Mouse (Mus musculus): ENCODE results near the gene Washc3. TPM values are rescaled to one million over a fixed set of nuclear protein-coding genes. Genes with fewer than 3 reads are reported as not detected.

Gene Washc3
- polyA plus RNA-seq (2012; ENCODE audit: insufficient read depth, insufficient read length, missing spikeins): 67.1 and 88.3 TPM in 2 replicates

DNA sequence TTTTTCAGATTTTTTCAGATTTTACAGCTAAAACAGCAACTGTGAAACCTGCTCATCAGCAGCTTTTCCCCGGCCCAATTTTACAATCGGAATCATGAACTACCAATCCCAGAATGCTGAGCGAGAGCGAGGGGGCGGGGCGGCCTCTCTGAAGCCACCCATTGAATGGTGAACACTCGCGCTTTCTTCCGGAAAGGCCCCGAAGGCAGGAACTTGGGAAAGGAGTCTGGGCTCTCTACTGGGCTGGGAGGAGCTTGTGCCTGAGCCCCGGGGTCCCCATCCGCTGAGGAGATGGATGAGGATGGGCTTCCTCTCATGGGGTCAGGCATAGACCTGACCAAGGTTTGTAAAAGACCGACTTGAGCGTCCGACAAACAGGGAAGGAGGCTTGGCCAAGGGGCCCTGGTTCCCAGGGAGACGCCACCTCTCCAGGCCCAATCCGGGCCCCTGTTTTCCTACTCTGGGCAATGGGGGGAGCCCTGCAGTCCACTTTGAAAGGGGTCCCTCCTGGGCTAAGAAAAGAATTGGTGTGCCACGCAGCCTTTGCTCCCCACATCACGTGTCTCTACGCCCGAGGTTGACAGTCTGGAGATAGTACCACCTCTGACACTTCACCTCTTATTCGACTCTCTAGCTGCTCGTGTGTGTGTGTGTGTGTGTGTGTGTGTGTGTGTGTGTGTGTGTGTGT, at the start of gene Washc3:
TSS of gene Washc3 (plus strand) at position 143 of the 688 bp plus-strand sequence.
- peaks cover 2% of the 10 kb centered on the region; the same call in 1 of the 2 replicates for H3K4me1 ChIP-seq (ENCODE audit: control insufficient read depth, insufficient read depth, insufficient read length, low read length)
- peak within 1 kb of the TSS; percentile 95 for H3K4me3 ChIP-seq (ENCODE audit: insufficient read depth, low read depth, low read length)
- peak within 1 kb of the TSS; percentile 67 for H3K27ac ChIP-seq (replicated peaks; ENCODE audit: low read depth, low read length)

DNA sequence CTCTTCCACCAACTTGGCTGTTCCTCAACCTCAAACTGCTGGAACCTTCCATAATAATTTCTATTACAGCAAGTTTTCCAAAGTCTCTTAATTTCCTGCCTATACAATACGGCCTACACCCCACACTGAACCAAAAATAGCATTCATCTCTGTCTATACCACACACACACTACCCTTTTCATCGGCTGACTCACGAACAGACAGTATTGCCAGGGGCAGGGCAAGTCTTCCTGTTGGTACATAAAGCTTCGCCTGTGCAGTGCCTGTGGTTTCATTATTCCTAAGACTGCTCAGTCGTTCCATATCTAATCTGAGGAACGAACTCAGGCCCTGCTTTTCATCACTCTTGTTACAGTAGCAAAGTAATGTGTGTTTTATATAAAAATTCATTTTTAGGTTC, 49.2 kb upstream of the Washc3 start:
- H3K4me1 ChIP-seq (ENCODE audit: control insufficient read depth, insufficient read depth, insufficient read length, low read length): no peaks in the 10 kb centered on the region
- no peak overlapping the region for H3K4me3 ChIP-seq (ENCODE audit: insufficient read depth, low read depth, low read length)
- H3K27ac ChIP-seq (replicated peaks; ENCODE audit: low read depth, low read length): no peak overlapping the region

DNA sequence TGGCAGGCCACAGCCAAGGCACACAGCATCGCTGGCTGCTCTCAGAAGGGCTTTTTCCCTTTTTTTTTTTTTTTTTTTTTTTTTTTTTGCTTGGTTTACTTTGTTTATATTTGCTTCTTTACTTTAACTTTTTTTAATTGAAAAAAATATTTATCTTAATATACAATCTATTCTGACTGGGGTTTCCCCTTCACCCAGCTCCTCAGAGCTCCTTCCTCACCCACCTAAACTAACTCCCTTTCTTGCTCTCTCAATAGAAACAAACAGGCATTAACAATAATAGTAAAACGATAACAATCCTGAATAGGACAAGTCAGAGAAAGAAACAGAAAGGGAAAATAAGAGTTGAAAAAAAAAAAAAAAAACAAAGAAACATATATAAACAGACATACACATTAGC, 38.8 kb upstream of the Washc3 start:
- no peaks in the 10 kb centered on the region for H3K4me1 ChIP-seq (ENCODE audit: control insufficient read depth, insufficient read depth, insufficient read length, low read length)
- no peak overlapping the region for H3K27ac ChIP-seq (replicated peaks; ENCODE audit: low read depth, low read length)
- H3K4me3 ChIP-seq (ENCODE audit: insufficient read depth, low read depth, low read length): no peak overlapping the region

DNA sequence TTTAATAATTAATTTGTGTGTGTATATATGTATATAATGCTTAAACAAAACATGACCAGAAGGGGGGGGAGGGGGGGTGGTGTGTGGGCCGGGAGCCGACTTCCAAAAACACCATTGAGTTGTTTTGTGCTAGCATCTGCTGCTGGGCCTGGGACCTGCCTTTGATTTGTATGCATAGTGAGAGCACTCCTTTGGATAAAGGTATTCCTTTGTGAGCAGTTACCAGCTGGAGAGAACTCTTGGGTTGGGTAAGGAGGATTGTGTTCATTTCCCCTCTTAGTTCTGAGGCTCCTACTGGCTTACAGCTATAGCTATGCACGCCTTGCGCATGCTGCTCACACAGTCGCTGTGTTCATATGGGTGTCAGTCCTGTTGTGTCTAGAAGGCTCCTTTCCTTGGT, 38.2 kb upstream of the Washc3 start:
- no peaks in the 10 kb centered on the region for H3K4me1 ChIP-seq (ENCODE audit: control insufficient read depth, insufficient read depth, insufficient read length, low read length)
- no peak overlapping the region for H3K27ac ChIP-seq (replicated peaks; ENCODE audit: low read depth, low read length)
- no peak overlapping the region for H3K4me3 ChIP-seq (ENCODE audit: insufficient read depth, low read depth, low read length)

DNA sequence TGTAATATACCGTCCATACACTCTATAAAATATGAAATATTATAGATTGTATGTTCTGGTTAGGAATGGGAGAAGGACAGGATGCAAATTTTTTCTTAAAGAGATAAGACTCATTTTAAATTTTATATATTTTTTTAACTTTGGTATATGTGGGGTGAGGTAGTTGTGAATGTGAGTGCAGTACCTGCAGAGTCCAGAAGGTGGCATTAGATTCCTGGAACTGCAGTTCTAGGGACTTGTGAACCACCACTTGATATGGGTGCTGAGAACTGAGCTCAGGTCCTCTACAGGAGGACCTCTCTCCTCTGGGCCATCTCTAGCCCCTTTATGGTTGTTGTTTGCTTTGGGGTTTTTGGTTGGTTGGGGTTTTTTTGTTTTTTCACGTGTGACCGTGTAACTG, 34.7 kb upstream of the Washc3 start:
- Histone ChIP-seq H3K4me3 (ENCODE audit: insufficient read depth, low read depth, low read length) (no peak overlapping the region), H3K27ac (replicated peaks; ENCODE audit: low read depth, low read length) (no peak overlapping the region), H3K4me1 (ENCODE audit: control insufficient read depth, insufficient read depth, insufficient read length, low read length) (no peaks in the 10 kb centered on the region)

DNA sequence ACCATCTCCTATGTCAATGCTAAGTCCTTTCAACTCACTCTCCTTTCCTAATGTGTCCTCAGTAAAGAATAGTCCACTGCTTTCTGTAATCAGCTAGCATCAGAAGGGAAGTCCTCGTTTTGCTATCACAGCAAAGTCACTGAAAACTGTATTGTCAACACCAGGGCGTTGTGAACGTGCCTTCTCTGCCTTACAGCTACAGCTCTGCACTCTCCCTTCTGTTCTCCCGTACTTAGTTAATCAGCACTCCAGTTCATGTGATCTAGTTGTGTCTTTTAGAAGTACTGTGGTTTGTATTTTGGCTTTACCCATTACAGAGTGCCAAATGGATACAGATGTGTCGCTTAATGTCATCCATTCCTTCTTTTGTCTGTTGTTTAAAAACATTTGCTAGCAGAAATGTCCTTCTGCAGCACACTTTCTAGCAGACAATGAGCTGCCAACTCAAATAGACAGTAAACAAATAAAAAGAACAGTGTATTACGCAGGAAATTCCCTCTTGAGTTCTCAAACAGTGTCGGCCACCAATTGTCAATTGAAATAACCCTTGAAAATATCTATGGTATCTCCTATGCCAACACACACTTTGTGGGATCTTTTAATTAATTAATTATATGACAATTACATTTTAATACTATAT, 33.3 kb upstream of the Washc3 start:
- no peak overlapping the region for H3K4me3 ChIP-seq (ENCODE audit: insufficient read depth, low read depth, low read length)
- H3K27ac ChIP-seq (replicated peaks; ENCODE audit: low read depth, low read length): no peak overlapping the region
- H3K4me1 ChIP-seq (ENCODE audit: control insufficient read depth, insufficient read depth, insufficient read length, low read length): no peaks in the 10 kb centered on the region

DNA sequence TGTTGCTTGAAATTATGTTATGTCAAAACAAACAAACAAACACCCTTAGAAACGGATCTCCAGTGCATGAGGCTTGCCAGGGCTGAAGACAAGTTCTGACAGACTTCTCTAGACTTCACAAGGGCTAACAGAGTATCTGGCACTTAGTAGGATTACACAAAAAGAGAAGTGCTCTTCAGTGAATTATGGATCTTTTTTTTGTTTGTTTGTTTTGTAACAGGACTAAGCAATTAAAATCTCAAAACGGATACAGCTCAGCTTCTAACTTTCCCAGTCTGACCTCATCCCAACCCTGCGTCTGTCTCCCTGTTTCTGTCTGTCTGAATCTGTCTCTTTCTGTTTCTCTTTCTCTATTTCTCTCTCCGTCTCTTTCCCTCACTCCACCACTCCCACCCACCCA, 352 bp upstream of the Washc3 start:
- Histone ChIP-seq H3K4me3 (ENCODE audit: insufficient read depth, low read depth, low read length) (no peak overlapping the region), H3K4me1 (ENCODE audit: control insufficient read depth, insufficient read depth, insufficient read length, low read length) (peaks cover 2% of the 10 kb centered on the region; the same call in 1 of the 2 replicates), H3K27ac (replicated peaks; ENCODE audit: low read depth, low read length) (no peak overlapping the region)

DNA sequence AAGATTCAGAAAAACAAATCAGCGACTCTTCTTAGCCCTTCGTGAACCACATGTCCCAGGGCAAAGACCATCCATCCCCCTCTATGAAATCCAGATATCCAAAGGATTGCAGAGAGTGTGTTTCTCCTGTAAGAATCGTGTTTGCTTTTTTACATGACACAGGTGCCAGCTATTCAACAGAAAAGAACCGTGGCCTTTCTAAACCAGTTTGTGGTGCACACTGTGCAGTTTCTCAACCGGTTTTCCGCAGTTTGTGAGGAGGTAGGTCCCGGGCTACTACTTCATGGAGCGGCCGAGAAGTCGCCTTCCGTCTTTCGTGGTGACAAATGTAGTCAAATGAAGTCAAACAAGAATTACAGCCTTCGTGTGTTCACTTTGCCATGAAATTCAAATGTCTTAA, 757 bp downstream of the Washc3 start:
- Histone ChIP-seq H3K27ac (replicated peaks; ENCODE audit: low read depth, low read length) (no peak overlapping the region), H3K4me1 (ENCODE audit: control insufficient read depth, insufficient read depth, insufficient read length, low read length) (peaks cover 2% of the 10 kb centered on the region; the same call in 1 of the 2 replicates), H3K4me3 (ENCODE audit: insufficient read depth, low read depth, low read length) (peak overlapping the region; percentile 95)

DNA sequence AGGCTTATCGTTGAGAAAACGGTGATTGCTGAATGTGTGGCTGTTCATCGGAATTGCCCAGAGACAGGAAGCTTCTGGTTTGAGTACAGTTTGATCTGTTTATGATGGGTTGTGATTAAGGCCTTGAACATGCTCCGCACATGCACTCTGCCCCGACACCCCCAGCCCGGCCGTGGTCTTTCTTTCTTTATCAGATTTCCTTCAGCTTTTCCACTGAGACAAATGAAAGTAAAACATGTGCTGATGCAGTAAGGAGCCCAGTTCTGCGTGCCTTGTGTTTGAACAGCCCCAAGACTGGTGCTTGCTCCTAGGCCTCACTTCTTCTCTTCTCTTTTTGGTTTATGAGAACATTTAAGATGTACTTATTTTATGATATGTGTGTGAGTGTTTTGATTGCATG, 1.7 kb downstream of the Washc3 start:
- H3K4me3 ChIP-seq (ENCODE audit: insufficient read depth, low read depth, low read length): no peak overlapping the region
- H3K27ac ChIP-seq (replicated peaks; ENCODE audit: low read depth, low read length): no peak overlapping the region
- H3K4me1 ChIP-seq (ENCODE audit: control insufficient read depth, insufficient read depth, insufficient read length, low read length): peaks cover 2% of the 10 kb centered on the region; the same call in 1 of the 2 replicates

DNA sequence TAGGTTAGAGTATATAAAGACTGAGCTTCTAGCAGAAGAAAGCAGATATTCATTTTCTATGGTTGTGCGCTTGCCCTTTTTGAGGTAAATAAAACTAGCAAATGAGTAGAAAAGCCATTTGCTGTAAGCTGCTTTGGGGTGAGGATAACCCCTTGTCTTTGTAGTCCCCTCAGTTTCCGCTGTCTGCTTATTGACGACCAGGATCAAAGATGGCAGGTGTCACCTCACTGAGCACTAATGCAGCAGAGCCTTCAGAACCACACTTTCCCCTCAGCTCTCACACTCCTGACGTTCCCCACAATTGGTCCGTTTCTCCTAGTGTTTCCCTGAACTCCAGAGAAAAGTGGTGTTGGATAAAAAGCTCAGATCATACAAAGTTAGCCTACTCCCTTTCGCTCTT, 2.3 kb downstream of the Washc3 start:
- H3K4me1 ChIP-seq (ENCODE audit: control insufficient read depth, insufficient read depth, insufficient read length, low read length): peaks cover 2% of the 10 kb centered on the region; the same call in 1 of the 2 replicates
- no peak overlapping the region for H3K4me3 ChIP-seq (ENCODE audit: insufficient read depth, low read depth, low read length)
- H3K27ac ChIP-seq (replicated peaks; ENCODE audit: low read depth, low read length): no peak overlapping the region

DNA sequence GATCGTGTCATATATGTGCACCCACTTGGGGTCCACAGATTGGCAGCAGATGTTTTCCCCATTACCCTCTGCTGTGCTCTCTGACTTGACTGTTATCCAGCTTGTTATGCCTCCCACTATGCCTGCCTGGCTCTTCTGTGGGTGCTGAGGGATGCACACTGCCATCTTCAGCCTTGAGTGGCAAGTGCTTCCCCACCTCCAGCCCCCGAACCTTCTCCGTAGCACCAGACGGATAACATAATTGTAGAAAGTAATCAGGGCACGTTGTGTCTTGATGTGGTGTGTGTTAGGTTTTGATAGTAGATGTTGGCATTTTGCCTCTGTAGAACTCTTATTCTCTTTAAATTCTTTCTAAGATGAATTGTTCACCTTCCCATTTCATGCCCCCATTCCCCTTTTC, 11.8 kb downstream of the Washc3 start:
- no peak overlapping the region for H3K27ac ChIP-seq (replicated peaks; ENCODE audit: low read depth, low read length)
- H3K4me1 ChIP-seq (ENCODE audit: control insufficient read depth, insufficient read depth, insufficient read length, low read length): no peaks in the 10 kb centered on the region
- no peak overlapping the region for H3K4me3 ChIP-seq (ENCODE audit: insufficient read depth, low read depth, low read length)

DNA sequence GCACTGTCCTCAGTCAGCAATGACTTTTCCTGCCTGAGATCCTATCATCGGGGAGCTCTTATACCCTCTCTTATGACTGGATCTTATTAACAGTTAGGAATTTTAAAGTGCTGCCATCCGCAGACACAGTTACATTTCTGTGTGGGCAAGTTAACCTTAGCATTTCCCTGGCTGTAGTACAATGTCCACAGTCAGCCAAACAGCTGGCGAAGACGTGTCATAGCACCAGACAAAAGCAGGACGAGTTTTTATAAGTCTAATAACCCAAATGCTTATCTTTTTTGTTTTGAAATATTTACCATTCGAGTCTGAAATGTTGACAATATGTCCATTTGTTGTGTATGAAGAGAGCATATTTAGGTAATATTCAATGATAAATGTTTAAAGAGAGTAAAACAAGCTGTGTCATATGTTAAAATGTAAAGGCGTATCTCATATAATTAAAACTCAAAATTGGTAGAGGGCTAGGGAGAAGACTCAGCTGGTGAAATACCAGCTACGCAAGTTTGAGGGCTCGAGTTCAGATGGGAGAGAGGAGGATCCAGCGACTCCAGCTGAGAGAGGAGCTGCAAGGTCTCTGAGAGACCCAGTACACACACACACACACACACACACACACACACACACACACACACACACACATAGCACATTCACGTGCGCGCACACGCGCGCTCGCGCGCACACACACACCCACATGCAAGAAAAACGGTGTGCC, 14.1 kb downstream of the Washc3 start:
- Histone ChIP-seq H3K27ac (replicated peaks; ENCODE audit: low read depth, low read length) (no peak overlapping the region), H3K4me3 (ENCODE audit: insufficient read depth, low read depth, low read length) (no peak overlapping the region), H3K4me1 (ENCODE audit: control insufficient read depth, insufficient read depth, insufficient read length, low read length) (no peaks in the 10 kb centered on the region)

DNA sequence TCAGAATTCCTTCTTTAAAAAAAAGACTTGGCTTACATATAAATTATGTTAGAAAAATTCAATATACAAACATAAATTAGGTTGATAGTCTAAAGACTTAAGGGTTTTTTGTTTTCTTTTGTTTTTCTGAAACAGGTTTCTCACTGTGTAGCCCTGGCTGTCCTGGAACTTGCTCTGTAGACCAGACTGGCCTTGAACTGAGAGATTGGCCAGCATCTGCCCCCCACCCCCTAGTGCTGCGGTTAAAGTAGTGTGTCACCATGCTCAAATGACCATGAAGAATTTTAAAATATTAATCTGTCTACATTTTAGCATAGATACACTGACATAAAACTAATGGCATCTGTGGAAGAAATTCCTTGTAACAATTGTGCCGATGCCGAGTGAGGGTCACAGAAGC, 17.3 kb downstream of the Washc3 start:
- H3K4me3 ChIP-seq (ENCODE audit: insufficient read depth, low read depth, low read length): no peak overlapping the region
- no peaks in the 10 kb centered on the region for H3K4me1 ChIP-seq (ENCODE audit: control insufficient read depth, insufficient read depth, insufficient read length, low read length)
- no peak overlapping the region for H3K27ac ChIP-seq (replicated peaks; ENCODE audit: low read depth, low read length)

DNA sequence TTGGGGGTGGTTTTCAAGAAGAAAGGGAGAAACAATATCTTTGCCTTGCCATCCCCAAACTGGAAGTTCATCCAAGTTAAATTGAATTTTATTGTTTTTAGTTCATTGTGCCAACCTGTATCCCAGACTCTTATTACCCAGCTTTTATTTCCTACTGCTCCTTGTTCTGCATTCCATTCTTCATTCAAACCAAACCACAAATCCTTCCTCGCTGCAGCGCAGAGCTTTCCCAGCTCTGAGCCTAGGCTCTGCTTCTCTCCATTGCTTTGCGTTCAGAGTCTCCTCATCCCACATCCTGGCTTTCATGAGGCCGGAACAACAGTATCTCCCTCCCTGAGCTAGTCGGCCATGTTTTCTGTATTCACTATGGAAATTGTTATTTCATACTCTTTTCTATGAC, 20.8 kb downstream of the Washc3 start:
- H3K4me3 ChIP-seq (ENCODE audit: insufficient read depth, low read depth, low read length): no peak overlapping the region
- no peaks in the 10 kb centered on the region for H3K4me1 ChIP-seq (ENCODE audit: control insufficient read depth, insufficient read depth, insufficient read length, low read length)
- no peak overlapping the region for H3K27ac ChIP-seq (replicated peaks; ENCODE audit: low read depth, low read length)

DNA sequence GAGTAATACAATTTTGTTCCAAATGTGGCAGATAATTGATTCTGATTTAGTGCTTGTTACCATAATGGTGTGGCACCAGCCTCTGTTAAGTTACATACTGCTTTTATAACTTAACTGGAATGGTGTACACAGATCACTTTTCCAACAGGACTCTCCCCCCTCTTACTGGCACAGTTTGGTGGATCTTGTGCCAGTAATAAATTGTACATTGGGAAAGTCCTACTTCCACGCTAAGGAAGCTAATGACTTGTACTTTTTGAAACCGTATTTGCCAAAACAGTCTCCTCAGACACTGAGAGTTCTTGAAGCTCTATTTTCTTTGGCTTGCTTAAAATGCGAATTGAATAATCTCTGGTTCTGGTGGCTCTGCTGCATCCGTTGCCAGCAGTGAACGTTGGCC, 24.5 kb downstream of the Washc3 start:
- Histone ChIP-seq H3K4me1 (ENCODE audit: control insufficient read depth, insufficient read depth, insufficient read length, low read length) (no peaks in the 10 kb centered on the region), H3K27ac (replicated peaks; ENCODE audit: low read depth, low read length) (no peak overlapping the region), H3K4me3 (ENCODE audit: insufficient read depth, low read depth, low read length) (no peak overlapping the region)
